Mouse (Mus musculus) brain, adult 2 months (tissue): ENCODE measurements around the gene V1rd19.
"Not testable (repeated sequence)": the region's sequence is repeated elsewhere in the genome, so short reads cannot be mapped to it uniquely, and the experiment has no call there.

Experiments used
- DNase-seq: peaks from one replicate; pipeline ENCODE4 v3.0.0; 2011; ENCODE audit warnings: low read depth, low spot score

The V1rd19 gene

GRCm38 (mm10) chr7:24001391-24001790 lies at the start of gene V1rd19:
Gene V1rd19 (plus strand): TSS chr7:24001691.
- DNase-seq, result no peak

- DNase-seq, result peak; percentile 10
These were observed 33.4 kb upstream of the V1rd19 start for GRCm38 (mm10) chr7:23968044-23968443.

- not testable (repeated sequence) for DNase-seq
These were observed 27.2 kb upstream of the V1rd19 start, which contains the start of gene Vmn1r181 for GRCm38 (mm10) chr7:23974315-23974714. Gene Vmn1r181 (plus strand): TSS chr7:23974615.

GRCm38 (mm10) chr7:24052660-24053304 lies 51.3 kb downstream of the V1rd19 start, which contains the start of gene Vmn1r183:
Gene Vmn1r183 (plus strand): TSS chr7:24053254.
- no peak for DNase-seq
